Mouse (Mus musculus): ENCODE results near the gene Ptk7.

- TF ChIP-seq CTCF (conservative IDR thresholded peaks at IDR 0.05; ENCODE audit: low read length): no peak
- no peak for TF ChIP-seq NANOG (IDR thresholded peaks at IDR 0.05; ENCODE audit: borderline replicate concordance, low read length)
Observed at GRCm38 (mm10) chr17:46618394-46618768, 10.9 kb downstream of the Ptk7 start.
